Mouse (Mus musculus) v-Abl transformed pro-B cells (cell line): ENCODE results near the gene Lamb1.

Experiments
- in situ Hi-C, 2 experiments: fragments of 400-800 bp; cut with MboI; formaldehyde crosslinking; loops; one replicate each; pipeline ENCODE4 v1.15.1; 2025; ENCODE audit not compliant: unreplicated experiment in 2 of 2

The Lamb1 gene

DNA sequence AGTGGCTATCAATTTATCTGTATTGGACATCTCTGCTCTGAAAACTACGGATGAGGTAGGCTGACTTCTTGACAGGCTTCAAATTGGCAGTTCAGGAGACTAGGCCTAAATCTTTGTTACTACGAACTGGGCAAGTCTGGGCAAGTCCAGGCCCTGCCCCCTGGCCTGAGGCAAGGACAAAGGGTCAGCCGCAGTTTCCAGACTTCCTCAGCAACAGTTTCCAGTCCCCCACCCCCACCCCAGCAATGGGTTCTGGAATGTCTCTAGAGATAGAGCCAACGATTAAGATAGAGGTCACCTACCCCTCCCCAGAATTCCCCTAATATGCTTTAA, 110.2 kb downstream of the Lamb1 start:
- in situ Hi-C loops: loop anchor here (10.0 kb wide), 3 partner anchors 130 to 550 kb away; partner anchors contain the start of gene Gpr22 (in 2 of the 2)

GRCm38 (mm10) chr12:31376326-31376950, 111.4 kb downstream of the Lamb1 start:
- in situ Hi-C loops: loop anchor here (10.0 kb wide), 3 partner anchors 128 to 548 kb away; partner anchors contain the start of gene Gpr22 (in 2 of the 2)

DNA sequence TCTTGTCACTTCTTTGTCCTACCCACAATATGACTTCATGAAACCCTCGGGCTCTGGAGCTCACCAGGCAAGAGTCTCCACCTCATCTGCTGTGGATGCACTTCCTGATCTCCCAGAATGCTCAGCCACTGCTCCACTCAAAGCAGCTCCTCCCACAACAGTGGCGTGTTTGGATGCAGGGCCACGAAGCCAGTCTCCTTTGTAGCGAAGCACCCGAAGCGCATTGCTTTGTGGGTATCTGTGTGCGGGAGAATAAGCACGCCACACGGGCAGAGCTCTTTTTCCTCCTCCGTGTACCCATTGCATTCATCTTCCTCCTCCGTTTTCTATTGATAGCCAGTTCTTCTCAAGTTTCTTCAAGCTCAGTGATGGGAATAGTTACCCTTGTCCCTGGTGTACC, 112.2 kb downstream of the Lamb1 start:
- in situ Hi-C loops: loop anchor here (10.0 kb wide), 3 partner anchors 128 to 548 kb away; partner anchors contain the start of gene Gpr22 (in 2 of the 2)
